Mouse (Mus musculus) urinary bladder, adult 18-20 months (tissue): Measurements from ENCODE around the gene March8.

ENCODE experiments used
- DNase-seq, 2 experiments: peaks; one replicate each; pipeline ENCODE4 v3.0.0; 2022; ENCODE audit warnings: low spot score in 2 of 2, mixed read lengths in 2 of 2

March8 gene

GRCm38 (mm10) chr6:116371500-116371899, 33.7 kb downstream of the March8 start:
- no peak for DNase-seq

DNA sequence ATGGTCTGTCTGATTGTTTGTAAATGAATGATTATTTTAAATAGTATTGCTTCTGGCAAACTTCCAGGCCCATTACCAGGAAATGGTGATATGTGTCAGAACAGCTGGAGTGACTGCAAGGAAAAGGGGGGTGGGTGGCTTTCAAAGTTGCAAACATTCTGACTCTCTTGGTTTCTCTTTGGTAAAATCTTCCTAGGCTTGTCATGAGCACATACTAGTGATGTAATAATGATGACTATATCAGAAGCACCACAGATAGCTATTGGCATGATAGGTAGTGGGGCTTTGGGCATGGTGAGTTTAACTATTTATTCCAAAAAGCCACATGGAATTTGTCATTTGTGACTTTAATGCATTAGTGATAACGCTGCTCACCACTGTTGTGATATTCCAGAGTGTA, 36.3 kb downstream of the March8 start:
- no peak for DNase-seq

DNA sequence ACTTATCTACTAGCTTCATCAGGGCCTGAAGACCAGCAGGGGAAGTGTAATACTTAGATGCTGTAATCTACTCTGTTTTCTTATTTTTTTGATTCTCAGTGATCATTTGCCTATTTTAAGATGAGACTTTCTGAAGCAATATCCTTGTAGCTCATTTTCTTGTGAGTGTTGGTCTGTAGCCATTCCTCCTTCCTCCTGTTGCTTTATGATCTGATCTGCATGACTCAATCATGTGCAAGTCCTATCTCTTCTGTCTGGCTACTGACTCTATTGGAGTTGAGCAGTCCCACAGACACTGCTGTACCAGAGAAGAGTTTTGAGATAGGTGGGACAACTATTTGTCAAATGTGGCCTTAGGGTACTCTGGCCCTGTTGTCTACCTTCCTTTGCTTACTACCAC, 36.8 kb downstream of the March8 start:
- no peak for DNase-seq

DNA sequence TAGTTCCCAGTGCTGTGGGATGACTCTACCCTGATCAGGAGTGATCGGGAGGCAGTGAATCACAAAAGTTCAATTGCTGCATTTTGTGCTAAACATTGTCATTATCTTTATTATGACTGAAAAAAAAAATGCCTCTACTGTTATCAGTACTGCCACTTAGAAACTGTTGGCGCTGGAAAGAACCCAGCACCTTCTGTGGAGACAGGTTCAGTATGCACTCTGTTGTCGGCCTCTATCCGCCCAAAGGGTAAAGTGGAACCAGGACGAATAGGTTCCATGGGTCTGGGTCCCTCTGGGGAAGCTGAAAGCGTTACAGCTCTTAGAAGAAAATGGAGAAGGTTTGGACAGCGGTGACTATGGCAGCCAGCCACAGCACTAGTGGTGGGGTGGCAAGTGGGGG, 41.1 kb downstream of the March8 start:
- DNase-seq: no peak

DNA sequence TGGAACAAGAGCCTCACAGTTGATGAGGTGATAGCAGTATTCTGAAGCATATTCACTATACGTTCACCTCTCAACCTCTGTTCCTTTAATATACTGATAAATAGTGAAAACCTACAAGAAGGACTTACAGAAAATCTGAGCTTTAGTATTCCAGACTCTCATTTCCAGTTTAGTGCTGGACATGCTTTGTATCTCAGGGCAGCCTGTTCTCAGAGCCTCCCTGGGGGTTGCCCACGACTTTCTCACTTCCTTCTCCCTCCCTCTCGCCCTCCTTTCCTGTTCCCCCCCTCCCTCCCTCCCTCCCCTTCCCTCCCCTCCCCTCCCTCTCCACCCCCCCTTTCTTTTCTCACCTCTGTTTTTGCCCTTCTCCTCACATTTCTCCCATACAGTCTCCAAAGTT, 42.3 kb downstream of the March8 start:
- no peak for DNase-seq

GRCm38 (mm10) chr6:116381605-116382004, 43.8 kb downstream of the March8 start:
- no peak for DNase-seq

GRCm38 (mm10) chr6:116383582-116383981, 45.8 kb downstream of the March8 start:
- no peak for DNase-seq

DNA sequence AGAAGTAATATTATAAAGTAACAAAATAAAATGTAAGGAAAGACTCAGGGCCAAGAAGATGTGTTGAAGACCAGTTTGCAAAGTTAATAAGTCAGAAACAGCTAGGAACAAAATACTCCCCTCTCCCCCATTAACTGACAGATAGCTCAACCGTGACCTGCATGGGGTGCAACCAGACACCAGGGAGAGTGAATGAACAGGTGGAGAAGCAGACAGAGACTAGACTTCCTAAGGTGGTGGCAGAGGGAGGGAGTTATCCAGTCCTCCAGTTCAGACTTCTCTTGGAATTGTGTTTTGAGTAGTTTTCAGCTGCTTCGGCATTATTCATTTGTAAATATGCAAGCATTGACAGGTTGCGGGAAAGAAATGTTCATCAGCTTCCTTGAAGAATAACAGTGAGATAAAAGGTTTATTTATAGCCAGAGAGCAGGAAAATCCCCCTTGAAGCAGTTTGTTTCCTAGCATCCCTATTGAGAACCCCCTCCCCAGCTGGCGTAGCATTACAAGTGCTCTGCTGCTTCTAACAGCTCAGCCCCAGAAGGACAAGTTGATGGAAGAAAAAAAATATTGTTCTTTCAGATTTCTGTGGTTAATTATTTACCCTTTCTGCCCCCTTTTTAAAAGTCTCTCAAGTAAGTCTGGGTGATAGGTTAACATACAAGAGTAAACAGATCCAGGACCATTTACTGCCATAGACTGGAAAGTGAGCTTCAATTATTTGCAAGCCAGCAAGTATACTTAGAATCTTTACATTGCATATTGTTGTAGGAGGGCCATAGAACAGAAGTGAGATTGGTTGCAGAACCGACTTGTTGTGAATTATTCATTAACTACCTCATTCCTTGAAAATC, 47.6 kb downstream of the March8 start:
- no peak for DNase-seq

DNA sequence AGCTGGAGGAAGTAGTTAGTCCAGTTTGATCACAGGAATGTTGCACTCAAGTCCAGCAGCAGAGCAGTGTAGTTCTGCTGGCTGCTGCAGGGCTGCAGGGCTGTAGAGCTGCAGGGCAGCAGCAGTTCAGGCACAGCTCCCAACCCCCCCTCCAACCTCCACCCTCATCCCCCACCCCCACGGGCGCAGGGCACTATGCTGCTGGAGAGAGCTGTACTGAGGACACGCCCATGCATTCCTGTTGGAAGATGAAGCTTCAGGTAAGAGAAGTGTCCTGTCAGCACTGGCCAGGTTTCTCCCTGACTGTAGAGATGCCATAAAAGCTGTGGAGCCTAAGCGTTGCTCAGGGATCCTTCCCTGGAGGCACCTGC, 48.2 kb downstream of the March8 start:
- DNase-seq: no peak

DNA sequence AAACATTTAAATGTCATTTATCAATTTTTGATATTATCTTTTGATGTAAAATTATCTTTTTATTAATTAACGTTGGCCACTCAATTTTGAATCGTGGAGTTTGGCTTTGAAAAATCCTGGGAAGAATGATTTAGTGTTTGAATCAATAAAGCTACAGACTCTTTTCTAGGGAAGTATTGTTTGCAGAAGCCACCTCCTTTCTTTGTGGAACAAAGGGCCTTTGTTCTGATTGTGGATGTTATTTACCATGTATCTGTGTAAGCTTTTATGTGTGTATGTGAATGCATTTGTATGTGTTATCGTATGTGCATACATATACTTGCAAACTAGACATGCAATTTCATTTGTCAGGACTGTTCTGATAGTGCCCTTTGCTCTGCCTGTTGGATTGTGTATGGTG, 48.7 kb downstream of the March8 start:
- DNase-seq: no peak

DNA sequence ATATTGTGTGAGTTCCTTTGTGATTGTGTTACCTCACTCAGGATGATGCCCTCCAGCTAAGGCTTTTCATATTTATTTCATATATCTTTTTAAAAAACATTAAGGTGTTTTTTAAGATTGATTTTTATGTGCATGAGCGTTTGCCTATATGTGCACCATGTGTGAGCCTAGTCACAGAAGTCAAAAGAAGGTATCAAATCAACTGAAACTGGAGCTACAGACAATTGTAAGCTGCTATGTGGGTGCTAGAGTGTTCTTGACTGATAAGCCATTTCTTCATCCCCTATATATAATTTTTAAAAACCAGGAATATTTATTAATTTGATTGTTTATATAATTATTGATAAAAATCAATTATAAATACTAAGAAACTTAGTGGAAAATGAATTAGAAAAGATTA, 50.2 kb downstream of the March8 start:
- DNase-seq: no peak

GRCm38 (mm10) chr6:116389481-116389880, 51.7 kb downstream of the March8 start:
- DNase-seq: no peak

GRCm38 (mm10) chr6:116394916-116395648, 57.3 kb downstream of the March8 start:
- no peak for DNase-seq

GRCm38 (mm10) chr6:116397621-116398020, 59.8 kb downstream of the March8 start:
- DNase-seq: no peak

DNA sequence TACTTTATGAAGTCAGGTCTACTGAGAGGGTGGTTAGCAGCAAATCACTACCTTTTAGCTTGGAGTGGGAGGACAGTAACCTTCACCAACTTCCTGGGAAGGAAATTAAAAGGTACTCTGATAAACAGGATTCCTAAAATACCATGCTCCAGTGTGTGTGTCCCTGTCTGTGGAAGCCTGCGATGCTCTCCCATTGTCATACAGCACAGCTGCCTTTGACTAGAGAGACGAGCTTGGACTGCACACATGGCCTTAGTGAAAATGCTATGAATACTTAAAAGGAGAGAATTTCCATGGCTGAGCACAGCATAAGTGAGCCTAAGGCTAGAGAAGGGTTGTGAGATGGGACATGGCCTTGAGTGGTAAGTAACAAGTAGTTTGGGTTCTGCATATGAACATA, 60.3 kb downstream of the March8 start:
- DNase-seq: no peak

- no peak for DNase-seq
Measured at GRCm38 (mm10) chr6:116401746-116402423, 64.1 kb downstream of the March8 start.

DNA sequence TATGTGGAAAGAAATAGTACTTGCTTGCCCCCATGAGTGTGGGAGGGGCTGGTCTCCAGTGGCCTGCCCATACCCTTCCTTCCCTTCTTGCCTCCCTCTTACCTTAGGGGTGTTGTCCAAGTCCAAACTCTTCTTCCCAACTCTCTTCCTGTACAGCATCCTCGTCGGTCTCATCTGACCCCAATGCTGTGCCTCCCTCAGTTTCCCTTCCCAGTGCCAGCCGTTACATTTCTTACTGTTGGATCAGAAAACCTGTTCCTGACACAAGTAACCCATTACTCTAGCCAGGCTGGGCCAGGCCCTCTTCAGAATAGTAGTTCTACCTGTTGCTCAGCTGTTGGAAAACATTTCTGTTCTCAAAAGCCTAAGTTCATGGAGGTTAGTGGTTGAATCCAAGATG, 64.6 kb downstream of the March8 start:
- DNase-seq: no peak

GRCm38 (mm10) chr6:116405243-116405642, 67.4 kb downstream of the March8 start:
- DNase-seq: no peak

GRCm38 (mm10) chr6:116405715-116406114, 67.9 kb downstream of the March8 start:
- no peak for DNase-seq

DNA sequence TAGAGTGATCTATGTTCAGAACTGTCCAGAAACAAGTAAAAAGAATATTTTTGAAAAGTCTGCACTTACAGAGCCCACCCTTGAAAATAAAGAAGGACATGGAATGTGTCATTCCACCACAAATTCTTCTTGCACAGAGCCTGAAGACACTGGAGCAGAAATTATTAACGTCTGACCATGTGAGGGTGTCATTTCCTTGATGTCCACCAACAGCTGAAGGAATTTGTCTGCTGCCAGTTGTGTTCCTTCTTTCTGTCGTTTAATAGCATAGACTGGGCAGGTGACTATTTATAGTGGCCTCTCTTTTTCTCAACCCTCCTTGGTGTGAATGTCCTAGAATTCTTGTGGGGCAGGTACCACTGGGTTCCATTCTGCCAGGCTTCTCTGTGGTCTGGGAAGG, 68.3 kb downstream of the March8 start:
- DNase-seq: no peak

- DNase-seq: no peak
Measured at GRCm38 (mm10) chr6:116406680-116407079, 68.9 kb downstream of the March8 start.

GRCm38 (mm10) chr6:116407216-116407615, 69.4 kb downstream of the March8 start:
- no peak for DNase-seq
